ENCODE assay signal across 8 mouse cellular contexts in the genomic region with DNA sequence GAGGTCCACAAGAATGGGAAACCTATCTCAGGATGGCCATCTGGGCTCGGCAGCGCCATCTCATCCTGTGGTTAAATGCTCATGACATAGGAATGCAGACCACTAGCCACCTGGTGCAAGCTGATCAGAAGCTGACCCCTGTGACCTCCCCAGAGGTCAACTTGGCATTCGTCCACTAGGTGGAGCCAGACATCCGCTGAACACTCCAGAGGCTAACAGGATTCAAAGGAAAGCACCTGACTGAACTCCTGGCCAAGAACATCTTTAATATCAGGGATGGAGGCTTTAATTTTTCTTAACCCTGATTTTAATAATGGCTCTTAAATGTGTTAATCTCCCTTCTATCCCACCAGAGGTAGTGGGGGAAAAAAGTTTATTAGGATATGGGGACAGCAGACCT. TPM values are rescaled to one million over a fixed set of nuclear protein-coding genes. Genes with fewer than 3 reads are reported as not detected.
DNase-seq lines count a peak whose midpoint lies in the region; ATAC-seq and TF ChIP-seq lines count a peak whose summit lies in the region.

No protein-coding gene starts in this region.

- no peaks in the 10 kb centered on the region for H3K27me3 ChIP-seq in heart, embryonic 12.5 days (replicated peaks)

- H3K36me3 ChIP-seq in heart, embryonic 12.5 days = no peaks in the 10 kb centered on the region
- no peaks in the 10 kb centered on the region for H3K36me3 ChIP-seq in ES-E14 (ENCODE audit: control insufficient read depth, insufficient read depth, low read length, poor library complexity, severe bottlenecking)

- no peak for ATAC-seq in heart, embryonic 12.5 days (ENCODE audit: insufficient number of reproducible peaks, low FRiP score)

- WGBS in heart, embryonic 12.5 days = 0% methylated on average over 4 of the region's 4 CpGs

- H3K4me2 ChIP-seq in heart, embryonic 12.5 days = no peak overlapping the region

- H3K4me3 ChIP-seq in heart, embryonic 12.5 days = no peak overlapping the region
- no peak overlapping the region for H3K4me3 ChIP-seq in ES-E14 (ENCODE audit: insufficient read depth in 1 of 2, low read depth in 1 of 2, low read length in 2 of 2, poor library complexity in 1 of 2, severe bottlenecking in 1 of 2)

- H3K9ac ChIP-seq in heart, embryonic 12.5 days = no peak overlapping the region
- no peak overlapping the region for H3K9ac ChIP-seq in ES-E14 (ENCODE audit: insufficient read depth, low read depth, low read length, poor library complexity, severe bottlenecking)

- in situ Hi-C loops in ES-E14 (cut with MboI; ENCODE audit: low sequenced_read_pairs in 2 of 2, unreplicated experiment in 2 of 2) = no loop called here

- no peak overlapping the region for H3K27ac ChIP-seq in heart, embryonic 12.5 days (ENCODE audit: poor library complexity, severe bottlenecking)
- H3K27ac ChIP-seq in ES-E14 (ENCODE audit: insufficient read depth, low read depth, low read length, poor library complexity, severe bottlenecking) = no peak overlapping the region

- peak; percentile 91 for DNase-seq in heart, adult 11 months
- peak; percentile 84 for DNase-seq in ES-E14 (ENCODE audit: low read depth, low spot score)
- peak; percentile 21 for DNase-seq in cerebellum, adult 11-12 months
- peak; percentile 41 for DNase-seq in gastrocnemius, postnatal 25 days
- peak; percentile 6 to 31 for DNase-seq in layer of hippocampus, adult 18-20 months (ENCODE audit: low spot score in 2 of 2)
- DNase-seq in lung, postnatal 25 days (ENCODE audit: low spot score) = peak; percentile 69
- DNase-seq in spleen, postnatal 14 days (ENCODE audit: low spot score in 2 of 2) = peak; percentile 57 to 79

- no peaks in the 10 kb centered on the region for H3K4me1 ChIP-seq in heart, embryonic 12.5 days (replicated peaks)
- no peaks in the 10 kb centered on the region for H3K4me1 ChIP-seq in ES-E14 (ENCODE audit: control insufficient read depth in 2 of 2, insufficient read depth in 2 of 2, low read length in 2 of 2, poor library complexity in 1 of 2)

- H3K9me3 ChIP-seq in heart, embryonic 12.5 days (replicated peaks) = no peaks in the 10 kb centered on the region
- H3K9me3 ChIP-seq in ES-E14 (ENCODE audit: control insufficient read depth, insufficient read depth, low read depth, low read length) = no peaks in the 10 kb centered on the region

TF ChIP-seq in ES-E14, 5 proteins besides CTCF, POLR2A, EP300 and RAD21:
- peak; percentile 93 for TF ChIP-seq ZC3H11A (IDR thresholded peaks at IDR 0.05; ENCODE audit: borderline replicate concordance, low read depth, low read length)
- peak; percentile 19; the same call in 1 of the 2 replicates for TF ChIP-seq HCFC1 (IDR thresholded peaks at IDR 0.05; ENCODE audit: borderline replicate concordance, insufficient read depth, low read length)
- no peak for TF ChIP-seq MAFK (IDR thresholded peaks at IDR 0.05; ENCODE audit: insufficient read depth, low read depth, low read length)

RNA-seq across cellular contexts. Expression of a gene that starts 30.0 kb away (rescaled TPM):
- polyA plus RNA-seq in heart, embryonic 12.5 days (2016; fragmentation: Nextera tagmentation; extraction: Ambion mirVana) = 10.6 TPM in 2 replicates
- 9.5 and 11.5 TPM in 2 replicates for total RNA-seq in ES-E14 (2012; rRNA removed)
- total RNA-seq in gastrocnemius, postnatal 25 days (2021) = 1 to 10 TPM; 6.0 to 7.2 TPM
- total RNA-seq in layer of hippocampus, adult 18-20 months (2021) = 10 to 100 TPM; 29.1 TPM

RNA-seq across cellular contexts. Expression of a gene that starts 30.8 kb away (rescaled TPM):
- 285 TPM in 2 replicates for polyA plus RNA-seq in heart, embryonic 12.5 days (2016; fragmentation: Nextera tagmentation; extraction: Ambion mirVana)
- total RNA-seq in ES-E14 (2012; rRNA removed) = 172 and 184 TPM in 2 replicates
- 10 to 100 TPM; 34.1 to 40.0 TPM for total RNA-seq in gastrocnemius, postnatal 25 days (2021)
- 10 to 100 TPM; 35.3 to 38.9 TPM for total RNA-seq in layer of hippocampus, adult 18-20 months (2021)

Comparison
In these comparisons a context has a peak if more than half of its experiments do, and no peak if none do; other contexts are left out.
1. DNase-seq: peak in every context shown above with its lines; median percentile 91 in heart, adult 11 months; 84 in ES-E14; 69 in lung, postnatal 25 days; 68 in spleen, postnatal 14 days; 41 in gastrocnemius, postnatal 25 days; 21 in cerebellum, adult 11-12 months; 18 in layer of hippocampus, adult 18-20 months.